Mouse (Mus musculus): ENCODE results near the gene Tubg2. TPM values are rescaled to one million over a fixed set of nuclear protein-coding genes. Genes with fewer than 3 reads are reported as not detected.
A peak's percentile ranks its signal among the peaks of the same experiment; 100 is the strongest.

The Tubg2 gene
- polyA plus RNA-seq, 1 experiment = 2.2 TPM

- H3K4me3 ChIP-seq (ENCODE audit: low read depth, low read length) = no peak overlapping the region
- H3K4me1 ChIP-seq (ENCODE audit: control insufficient read depth, insufficient read depth, insufficient read length, low read length) = peaks cover 24% of the 10 kb centered on the region
- WGBS = 85% methylated on average over 19 of the region's 19 CpGs
- H3K27me3 ChIP-seq (ENCODE audit: control insufficient read depth, insufficient read depth, low read length) = no peaks in the 10 kb centered on the region
- TF ChIP-seq CTCF (IDR thresholded peaks at IDR 0.05; ENCODE audit: extremely low read depth, insufficient read length, insufficient replicate concordance, low read depth, low read length) (no peak), POLR2A (IDR thresholded peaks at IDR 0.05; ENCODE audit: low read depth, low read length) (no peak)
- peaks cover 49% of the 10 kb centered on the region for H3K36me3 ChIP-seq (ENCODE audit: control insufficient read depth, insufficient read depth, low read length)
- H3K27ac ChIP-seq (ENCODE audit: insufficient read depth, low read depth, low read length) = no peak overlapping the region
These were observed 11.7 kb downstream of the Tubg2 start for GRCm38 (mm10) chr11:101167211-101167962.

GRCm38 (mm10) chr11:101167963-101168300, 12.2 kb downstream of the Tubg2 start:
- Histone ChIP-seq H3K4me1 (ENCODE audit: control insufficient read depth, insufficient read depth, insufficient read length, low read length) (peaks cover 22% of the 10 kb centered on the region), H3K4me3 (ENCODE audit: low read depth, low read length) (no peak overlapping the region), H3K27me3 (ENCODE audit: control insufficient read depth, insufficient read depth, low read length) (no peaks in the 10 kb centered on the region), H3K36me3 (ENCODE audit: control insufficient read depth, insufficient read depth, low read length) (peaks cover 46% of the 10 kb centered on the region), H3K27ac (ENCODE audit: insufficient read depth, low read depth, low read length) (no peak overlapping the region)
- TF ChIP-seq POLR2A (IDR thresholded peaks at IDR 0.05; ENCODE audit: low read depth, low read length) = no peak
- no peak for TF ChIP-seq CTCF (IDR thresholded peaks at IDR 0.05; ENCODE audit: extremely low read depth, insufficient read length, insufficient replicate concordance, low read depth, low read length)
- WGBS = 80% methylated on average over 8 of the region's 8 CpGs

GRCm38 (mm10) chr11:101168301-101168980, 12.7 kb downstream of the Tubg2 start:
- 59% methylated on average over 18 of the region's 18 CpGs for WGBS
- Histone ChIP-seq H3K4me1 (ENCODE audit: control insufficient read depth, insufficient read depth, insufficient read length, low read length) (peaks cover 22% of the 10 kb centered on the region), H3K27me3 (ENCODE audit: control insufficient read depth, insufficient read depth, low read length) (no peaks in the 10 kb centered on the region), H3K27ac (ENCODE audit: insufficient read depth, low read depth, low read length) (0 out of 2 replicates have a peak overlapping the region, but pooled peaks have one; percentile 24), H3K36me3 (ENCODE audit: control insufficient read depth, insufficient read depth, low read length) (peaks cover 41% of the 10 kb centered on the region), H3K4me3 (ENCODE audit: low read depth, low read length) (peak overlapping the region; percentile 85; the same call in 1 of the 2 replicates)
- TF ChIP-seq CTCF (IDR thresholded peaks at IDR 0.05; ENCODE audit: extremely low read depth, insufficient read length, insufficient replicate concordance, low read depth, low read length) = no peak
- no peak for TF ChIP-seq POLR2A (IDR thresholded peaks at IDR 0.05; ENCODE audit: low read depth, low read length)

- H3K27me3 ChIP-seq (ENCODE audit: control insufficient read depth, insufficient read depth, low read length) = no peaks in the 10 kb centered on the region
- WGBS = 11% methylated on average over 17 of the region's 17 CpGs
- H3K4me1 ChIP-seq (ENCODE audit: control insufficient read depth, insufficient read depth, insufficient read length, low read length) = peaks cover 27% of the 10 kb centered on the region
- peaks cover 30% of the 10 kb centered on the region for H3K36me3 ChIP-seq (ENCODE audit: control insufficient read depth, insufficient read depth, low read length)
- TF ChIP-seq CTCF (IDR thresholded peaks at IDR 0.05; ENCODE audit: extremely low read depth, insufficient read length, insufficient replicate concordance, low read depth, low read length) (no peak), POLR2A (IDR thresholded peaks at IDR 0.05; ENCODE audit: low read depth, low read length) (no peak)
- H3K27ac ChIP-seq (ENCODE audit: insufficient read depth, low read depth, low read length) = peak overlapping the region; percentile 87
- H3K4me3 ChIP-seq (ENCODE audit: low read depth, low read length) = peak overlapping the region; percentile 85
These were observed 13.8 kb downstream of the Tubg2 start for GRCm38 (mm10) chr11:101169301-101170107.

GRCm38 (mm10) chr11:101170354-101170810, 14.7 kb downstream of the Tubg2 start, which contains the start of gene Cntnap1:
TSS of gene Cntnap1 (plus strand) at chr11:101170523.
- Histone ChIP-seq H3K36me3 (ENCODE audit: control insufficient read depth, insufficient read depth, low read length) (peaks cover 22% of the 10 kb centered on the region), H3K27ac (ENCODE audit: insufficient read depth, low read depth, low read length) (peak within 1 kb of the TSS; percentile 87), H3K27me3 (ENCODE audit: control insufficient read depth, insufficient read depth, low read length) (no peaks in the 10 kb centered on the region), H3K4me1 (ENCODE audit: control insufficient read depth, insufficient read depth, insufficient read length, low read length) (peaks cover 25% of the 10 kb centered on the region), H3K4me3 (ENCODE audit: low read depth, low read length) (peak within 1 kb of the TSS; percentile 85)
- WGBS = 2% methylated on average over 35 of the region's 35 CpGs
- TF ChIP-seq CTCF (IDR thresholded peaks at IDR 0.05; ENCODE audit: extremely low read depth, insufficient read length, insufficient replicate concordance, low read depth, low read length) (no peak), POLR2A (IDR thresholded peaks at IDR 0.05; ENCODE audit: low read depth, low read length) (no peak; the same call in 1 of the 2 replicates)

- no peaks in the 10 kb centered on the region for H3K27me3 ChIP-seq (ENCODE audit: control insufficient read depth, insufficient read depth, low read length)
- peaks cover 25% of the 10 kb centered on the region for H3K4me1 ChIP-seq (ENCODE audit: control insufficient read depth, insufficient read depth, insufficient read length, low read length)
- under 1% methylated on average over 50 of the region's 50 CpGs for WGBS
- H3K36me3 ChIP-seq (ENCODE audit: control insufficient read depth, insufficient read depth, low read length) = peaks cover 19% of the 10 kb centered on the region
- TF ChIP-seq POLR2A (IDR thresholded peaks at IDR 0.05; ENCODE audit: low read depth, low read length) (peak; percentile 51; the same call in 1 of the 2 replicates), CTCF (IDR thresholded peaks at IDR 0.05; ENCODE audit: extremely low read depth, insufficient read length, insufficient replicate concordance, low read depth, low read length) (no peak)
- H3K4me3 ChIP-seq (ENCODE audit: low read depth, low read length) = peak within 1 kb of the TSS; percentile 85
- peak within 1 kb of the TSS; percentile 90 for H3K27ac ChIP-seq (ENCODE audit: insufficient read depth, low read depth, low read length)
These were observed 15.3 kb downstream of the Tubg2 start, which contains the start of gene Plekhh3 for GRCm38 (mm10) chr11:101170811-101171610. TSS of gene Plekhh3 (minus strand) at chr11:101171351.
